Mouse (Mus musculus) thymus, adult 2 months (tissue): ENCODE results near the gene Spdye4c. TPM values are rescaled to one million over a fixed set of nuclear protein-coding genes. Genes with fewer than 3 reads are reported as not detected.

Experiments used
- DNase-seq: peaks from one replicate; pipeline ENCODE4 v3.0.0; 2021
- H3K27ac ChIP-seq: fragments of 200-500 bp; 2 replicates; pipeline ENCODE4 v1.5.1; 2012; ENCODE audit warnings: low read length, control low read depth; ENCODE audit not compliant: control insufficient read depth, insufficient read depth
- H3K27me3 ChIP-seq: fragments of 200-500 bp; 2 replicates; pipeline ENCODE4 v1.6.1; 2012; ENCODE audit warnings: mild to moderate bottlenecking, low read length, moderate library complexity, mixed read lengths; ENCODE audit not compliant: control insufficient read depth, insufficient read depth
- H3K36me3 ChIP-seq: fragments of 200-500 bp; 2 replicates; pipeline ENCODE4 v1.6.1; 2012; ENCODE audit warnings: mild to moderate bottlenecking, low read length, moderate library complexity; ENCODE audit not compliant: control insufficient read depth, insufficient read depth
- H3K4me1 ChIP-seq: fragments of 200-500 bp; replicated peaks from 2 replicates; pipeline ENCODE4 v1.6.1; 2012; ENCODE audit warnings: low read length; ENCODE audit not compliant: control insufficient read depth, insufficient read depth
- H3K4me3 ChIP-seq: fragments of 200-500 bp; 2 replicates; pipeline ENCODE4 v1.5.1; 2012; ENCODE audit warnings: mild to moderate bottlenecking, low read length, control low read depth, moderate library complexity; ENCODE audit not compliant: control insufficient read depth, insufficient read depth
- CTCF ChIP-seq: fragments of 200-500 bp; IDR thresholded peaks from 2 replicates; pipeline ENCODE4 v1.5.1; 2012; ENCODE audit warnings: mild to moderate bottlenecking, control low read depth, low read length, moderate library complexity, borderline replicate concordance; ENCODE audit not compliant: control insufficient read depth, poor library complexity, insufficient read depth; ENCODE audit errors: extremely low read depth
- POLR2A ChIP-seq: fragments of 200-500 bp; IDR thresholded peaks from 2 replicates; pipeline ENCODE4 v1.6.1; 2012; ENCODE audit warnings: mild to moderate bottlenecking, low read length, control low read depth, moderate library complexity; ENCODE audit not compliant: control insufficient read depth, poor library complexity, insufficient read depth; ENCODE audit errors: extremely low read depth
- WGBS: fragments of 180-500 bp; shearing (Covaris S2); methylation state at CpG from one replicate; pipeline ENCODE4 v1.1.7; 2018; 5-methylcytosine and 5-hydroxymethylcytosine counted together
- polyA plus RNA-seq: library from polyadenylated mRNA; depleted of rRNA; stranded (reverse); fragments of >200 nt; gene quantifications from 2 replicates; pipeline ENCODE4 v1.2.3, GENCODE M21; 2012

Gene Spdye4c
- polyA plus RNA-seq, 1 experiment = not detected

DNA sequence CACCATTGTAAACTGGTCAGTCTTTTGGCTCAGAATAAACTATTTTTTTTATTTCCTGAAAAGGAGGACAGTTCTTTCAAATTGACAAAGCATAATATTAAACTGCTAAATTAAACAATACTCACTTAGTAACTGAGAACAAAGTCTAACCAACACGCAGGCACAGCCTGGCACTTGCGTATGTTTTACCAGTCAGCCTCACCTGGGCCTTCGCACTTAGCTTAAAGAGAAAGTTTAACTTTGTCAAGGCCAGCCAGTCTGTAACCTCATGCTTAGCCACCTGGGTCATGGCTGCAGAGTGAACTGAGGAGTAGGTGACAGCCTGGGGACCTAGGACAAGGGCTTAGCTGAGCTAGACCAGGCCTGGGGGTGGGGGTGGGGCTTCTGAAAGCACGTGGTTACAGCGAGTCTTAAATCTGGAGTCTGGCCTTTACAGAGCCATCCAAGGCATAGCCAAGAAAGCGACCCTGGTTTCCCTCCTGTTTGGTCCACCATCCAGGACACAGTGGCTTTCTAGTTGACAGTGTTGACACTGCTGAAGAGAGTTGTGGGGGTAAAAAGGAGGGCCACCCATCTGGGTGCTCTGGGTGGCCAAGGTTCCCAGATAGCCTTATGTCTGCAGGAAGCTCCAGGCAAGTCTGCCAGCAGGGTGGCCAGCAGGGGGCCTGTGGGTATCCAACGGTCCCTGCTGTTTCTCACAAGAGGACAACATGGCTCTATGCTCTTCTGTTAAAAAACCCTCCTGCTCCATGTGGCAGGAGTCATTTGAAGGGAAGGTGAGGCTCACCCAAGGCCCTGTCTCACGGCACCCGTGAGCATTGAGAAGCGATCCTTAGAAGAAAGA is 24.5 kb upstream of the Spdye4c start:
- DNase-seq = peak; percentile 13
- Histone ChIP-seq H3K36me3 (no peaks in the 10 kb centered on the region), H3K27ac (no peak overlapping the region), H3K27me3 (no peaks in the 10 kb centered on the region), H3K4me3 (no peak overlapping the region), H3K4me1 (no peaks in the 10 kb centered on the region)
- TF ChIP-seq POLR2A = no peak
- no peak for TF ChIP-seq CTCF
- WGBS = 79% methylated on average over 10 of the region's 10 CpGs

DNA sequence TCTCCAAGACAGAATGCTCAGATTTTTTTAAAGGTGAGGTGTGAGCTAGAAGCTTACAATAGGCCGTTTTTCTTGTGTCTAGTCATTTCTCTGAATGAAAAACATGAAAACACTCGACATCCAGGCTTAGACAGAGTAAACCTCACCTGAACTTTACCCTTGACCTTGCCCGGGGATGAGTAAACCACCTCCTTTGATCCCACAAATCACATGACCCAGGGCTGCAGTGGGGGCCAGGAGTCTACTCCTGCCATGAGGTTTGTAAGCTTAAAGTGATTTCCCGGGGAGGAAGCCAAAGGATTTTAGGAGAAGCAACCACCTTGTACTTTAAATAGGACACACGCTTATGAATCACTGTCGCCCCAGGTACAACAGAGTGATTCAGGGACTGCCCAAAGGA is 23.0 kb upstream of the Spdye4c start:
- Histone ChIP-seq H3K4me1 (no peaks in the 10 kb centered on the region), H3K27ac (no peak overlapping the region), H3K27me3 (no peaks in the 10 kb centered on the region), H3K4me3 (no peak overlapping the region), H3K36me3 (no peaks in the 10 kb centered on the region)
- DNase-seq = no peak
- no peak for TF ChIP-seq POLR2A
- no peak for TF ChIP-seq CTCF
- WGBS = 88% methylated on average over 6 of the region's 6 CpGs

DNA sequence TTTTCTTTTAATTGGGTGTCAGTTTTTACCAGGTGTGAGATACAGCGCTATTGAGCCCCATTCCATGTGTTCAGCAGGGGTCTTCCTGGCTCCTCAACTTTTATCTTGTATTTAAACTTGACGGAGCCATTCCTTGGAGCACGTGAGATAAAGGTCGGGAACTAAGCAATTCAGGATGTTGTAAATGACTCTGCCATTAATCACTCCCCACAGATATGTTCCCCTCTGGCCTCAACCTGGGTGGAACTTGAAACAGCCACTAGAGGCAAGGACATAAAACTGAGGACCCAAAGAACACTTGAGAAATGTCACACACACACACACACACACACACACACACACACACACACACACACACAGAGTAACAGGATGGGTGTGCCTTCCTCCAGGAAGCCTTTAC is 22.5 kb upstream of the Spdye4c start:
- no peak for TF ChIP-seq POLR2A
- TF ChIP-seq CTCF = no peak
- Histone ChIP-seq H3K27ac (no peak overlapping the region), H3K36me3 (no peaks in the 10 kb centered on the region), H3K27me3 (no peaks in the 10 kb centered on the region), H3K4me1 (no peaks in the 10 kb centered on the region), H3K4me3 (no peak overlapping the region)
- DNase-seq = no peak
- WGBS = 76% methylated on average over 4 of the region's 4 CpGs

DNA sequence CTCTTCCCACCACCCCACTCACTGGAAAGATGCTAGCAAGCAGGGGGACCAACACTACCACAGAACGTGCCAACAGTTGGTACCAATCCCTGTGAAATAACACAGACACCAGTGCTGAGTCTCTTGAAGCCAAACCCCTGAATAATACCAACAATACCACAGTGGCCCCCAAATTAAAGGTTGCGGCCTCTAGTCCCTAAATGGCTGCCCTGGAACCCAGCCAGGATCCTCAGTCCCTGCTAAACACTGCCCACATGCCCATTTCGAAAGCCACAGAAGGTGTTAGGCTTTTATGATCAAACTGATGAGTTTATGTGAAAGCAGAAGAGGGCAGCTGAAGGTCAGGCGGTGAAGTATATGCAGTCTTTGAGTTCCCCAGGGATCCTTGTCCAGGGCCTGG is 20.0 kb upstream of the Spdye4c start:
- H3K4me3 ChIP-seq = no peak overlapping the region
- TF ChIP-seq CTCF = no peak
- no peak for TF ChIP-seq POLR2A
- 82% methylated on average over 4 of the region's 4 CpGs for WGBS
- DNase-seq = no peak
- H3K27me3 ChIP-seq = no peaks in the 10 kb centered on the region
- no peaks in the 10 kb centered on the region for H3K4me1 ChIP-seq
- no peak overlapping the region for H3K27ac ChIP-seq
- no peaks in the 10 kb centered on the region for H3K36me3 ChIP-seq

DNA sequence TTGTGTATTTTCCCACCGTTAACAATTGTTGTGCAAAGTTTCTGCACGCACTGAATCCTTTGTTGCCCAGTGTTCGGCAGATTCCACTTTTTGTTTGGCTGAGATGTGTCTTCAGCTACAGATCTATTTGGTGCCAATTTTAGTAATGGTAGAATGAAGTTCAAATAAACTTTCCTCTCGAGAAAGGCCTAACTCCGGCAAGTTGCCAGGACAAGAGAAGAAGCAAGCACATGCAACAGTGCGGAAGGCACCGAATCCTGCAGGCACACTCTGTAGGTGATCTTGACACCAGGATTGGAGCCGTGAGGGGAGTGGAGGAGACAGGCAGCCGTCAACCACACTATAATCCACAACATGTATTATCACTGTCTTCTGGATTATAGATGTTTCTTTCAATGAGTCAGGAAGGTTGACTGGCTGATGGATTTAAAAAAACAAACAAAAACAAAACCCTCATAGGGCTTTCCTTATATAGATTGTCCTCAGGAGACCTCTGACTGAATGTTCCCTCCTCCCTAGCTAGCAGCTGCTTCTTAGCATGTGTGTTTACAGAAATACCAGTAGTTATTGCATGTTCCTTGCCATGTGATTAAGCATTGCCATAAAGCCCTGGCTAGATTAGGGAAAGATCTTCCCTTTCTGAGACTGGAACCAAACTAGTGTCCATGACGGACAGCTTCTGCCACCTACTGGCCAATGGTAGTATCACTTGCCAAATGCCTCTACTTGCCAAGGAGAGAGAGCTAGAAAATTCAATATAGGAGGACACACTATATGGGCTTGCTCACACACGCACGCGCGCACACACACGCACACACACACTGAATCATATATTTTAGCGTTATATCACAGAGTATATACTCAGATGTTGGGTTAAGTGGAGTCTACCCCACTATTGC is 18.0 kb upstream of the Spdye4c start:
- H3K4me3 ChIP-seq = no peak overlapping the region
- H3K36me3 ChIP-seq = no peaks in the 10 kb centered on the region
- 54% methylated on average over 16 of the region's 16 CpGs for WGBS
- no peaks in the 10 kb centered on the region for H3K4me1 ChIP-seq
- peak; percentile 78 for DNase-seq
- TF ChIP-seq CTCF (no peak), POLR2A (no peak)
- H3K27ac ChIP-seq = no peak overlapping the region
- H3K27me3 ChIP-seq = no peaks in the 10 kb centered on the region

DNA sequence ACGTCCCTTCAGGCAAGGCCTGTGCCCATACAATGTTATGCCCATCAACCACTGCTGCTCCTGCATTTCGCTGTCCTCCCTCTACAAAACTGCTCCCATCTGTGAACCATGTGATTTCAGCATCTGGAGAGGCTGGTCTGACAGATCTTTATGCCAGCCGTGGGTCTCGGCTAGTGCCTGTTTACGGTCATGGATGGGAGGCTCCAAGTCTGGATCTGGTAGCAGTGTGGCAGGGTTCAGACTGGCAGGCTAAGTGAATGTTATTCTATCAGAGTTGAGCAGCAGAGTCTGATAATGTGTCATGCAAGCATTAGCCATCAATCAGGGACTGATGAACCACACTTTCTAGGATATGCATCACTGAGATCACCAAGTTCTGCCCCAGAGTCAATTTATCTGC is 8.1 kb upstream of the Spdye4c start:
- Histone ChIP-seq H3K4me3 (no peak overlapping the region), H3K27me3 (no peaks in the 10 kb centered on the region), H3K36me3 (no peaks in the 10 kb centered on the region), H3K27ac (no peak overlapping the region), H3K4me1 (no peaks in the 10 kb centered on the region)
- WGBS = 90% methylated on average over 5 of the region's 5 CpGs
- DNase-seq = no peak
- TF ChIP-seq CTCF = no peak
- TF ChIP-seq POLR2A = no peak
